Mouse (Mus musculus) adrenal gland, postnatal 10 days (tissue): Measurements from ENCODE around the gene Ms4a4d. TPM values are rescaled to one million over a fixed set of nuclear protein-coding genes. Genes with fewer than 3 reads are reported as not detected.
"Not testable (repeated sequence)": the region's sequence is repeated elsewhere in the genome, so short reads cannot be mapped to it uniquely, and the experiment has no call there.

Experiments used
- DNase-seq: peaks from one replicate; pipeline ENCODE4 v3.0.0; 2021; ENCODE audit warnings: mixed read lengths
- long read RNA-seq, 2 experiments: library from polyadenylated mRNA; stranded (forward); transcript quantifications; one replicate each; pipeline ENCODE4 v2.0.0; 2021
- total RNA-seq, 2 experiments: library from RNA; stranded (reverse); gene quantifications; 2 replicates each; pipeline ENCODE4 v1.2.3; 2021

Gene Ms4a4d
- 1 to 10 TPM; 1.1 to 1.5 TPM for total RNA-seq
- long read RNA-seq, experiment 1, partial matches to known transcripts, result 0 of 2 reads
- long read RNA-seq, experiment 1, other reads (novel, unspliced or antisense), result 0 of 2 reads
- long read RNA-seq, experiment 2, result 0 reads

DNA sequence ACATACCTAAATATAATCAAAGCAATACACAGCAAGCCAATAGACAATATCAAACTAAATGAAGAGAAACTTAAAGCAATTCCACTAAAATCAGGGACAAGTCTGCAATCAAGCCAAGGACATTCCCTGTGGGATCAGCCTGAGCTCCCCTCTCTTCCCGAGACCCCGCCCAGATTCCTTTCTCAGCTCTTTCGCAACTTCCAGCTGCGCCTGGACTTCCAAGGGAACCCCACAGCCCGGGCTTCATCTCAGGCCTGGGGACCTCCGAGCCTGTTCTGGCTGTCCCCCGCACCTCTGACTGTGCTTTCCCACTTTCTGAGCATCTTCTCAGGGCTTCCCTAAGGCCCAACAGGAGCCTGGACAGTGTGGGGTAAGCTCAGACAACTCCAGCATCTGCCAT lies at the start of gene Ms4a4d:
Ms4a4d (plus strand) TSS at position 209 of the 400 bp plus-strand sequence.
- DNase-seq, result peak; percentile 16

DNA sequence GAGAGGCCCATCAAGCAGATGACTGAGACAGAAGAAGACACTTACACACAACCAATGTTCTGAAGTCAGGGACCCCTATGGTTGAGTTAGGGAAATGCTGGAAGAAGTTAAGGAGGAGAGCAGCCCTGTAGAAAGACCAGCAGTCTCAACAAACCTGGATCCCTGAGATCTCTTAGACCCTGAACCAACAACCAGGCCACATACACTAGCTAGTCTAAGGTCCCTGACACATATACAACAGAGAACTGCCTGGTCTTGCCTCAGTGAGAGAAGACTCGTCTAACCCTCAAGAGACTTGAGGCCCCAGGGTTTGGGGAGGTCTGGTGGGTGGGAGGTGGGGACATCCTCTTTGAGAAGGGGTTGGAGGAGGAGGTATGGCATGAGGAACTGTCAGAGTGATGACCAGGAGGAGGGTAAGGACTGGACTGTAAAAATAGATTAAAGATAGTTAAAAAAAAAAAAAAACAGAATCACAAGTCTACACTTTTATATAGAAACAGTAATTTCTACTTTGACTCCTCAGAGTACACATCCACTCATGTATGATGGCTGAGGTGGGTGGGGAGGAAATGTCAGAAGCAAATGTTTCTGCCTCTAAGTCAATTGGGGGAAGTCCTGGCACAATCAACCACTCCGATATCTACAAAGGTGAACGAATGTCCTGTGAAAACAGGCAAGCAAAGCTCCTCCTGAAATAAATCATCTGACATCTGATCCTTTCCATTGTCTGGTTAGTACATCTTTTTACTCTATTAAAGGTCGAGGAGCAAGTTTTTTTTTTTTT lies 45.0 kb upstream of the Ms4a4d start:
- DNase-seq, result no peak

DNA sequence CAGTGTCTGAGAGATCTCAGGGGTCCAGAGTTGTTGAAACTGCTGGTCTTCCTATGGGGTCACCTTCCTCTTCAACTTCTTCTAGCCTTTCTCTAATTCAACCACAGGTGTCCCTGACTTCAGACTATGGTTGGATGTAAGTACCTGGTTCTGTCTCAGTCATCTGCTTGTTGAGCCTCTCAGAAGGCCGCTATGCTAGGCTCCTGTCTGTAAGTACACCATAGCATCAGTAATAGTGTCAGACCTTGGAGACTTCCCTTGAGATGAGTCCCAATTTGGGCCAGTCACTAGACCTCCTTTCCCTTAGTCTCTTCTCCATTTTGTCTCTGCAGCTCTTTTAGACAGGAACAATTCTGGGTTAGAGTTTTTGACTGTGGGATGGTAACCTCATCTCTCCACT lies 43.9 kb upstream of the Ms4a4d start:
- no peak for DNase-seq

DNA sequence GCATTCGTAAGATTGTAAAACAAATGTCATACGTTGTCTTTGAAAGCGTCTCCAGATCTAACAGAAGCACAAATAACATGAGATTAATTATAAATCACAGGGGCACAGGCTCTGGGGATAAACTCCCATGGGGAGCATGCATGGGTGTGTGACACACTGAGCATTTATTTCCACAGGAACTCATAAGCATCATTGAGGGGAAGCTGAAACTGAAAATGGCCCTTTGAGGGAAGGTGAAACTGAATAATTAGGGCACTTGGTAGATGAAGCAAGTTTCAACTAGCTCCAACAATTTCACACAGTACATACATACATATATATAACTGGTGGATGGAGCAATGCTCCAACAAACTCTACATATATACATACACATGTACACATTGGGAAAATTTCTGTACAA lies 42.1 kb upstream of the Ms4a4d start:
- DNase-seq, result no peak

DNA sequence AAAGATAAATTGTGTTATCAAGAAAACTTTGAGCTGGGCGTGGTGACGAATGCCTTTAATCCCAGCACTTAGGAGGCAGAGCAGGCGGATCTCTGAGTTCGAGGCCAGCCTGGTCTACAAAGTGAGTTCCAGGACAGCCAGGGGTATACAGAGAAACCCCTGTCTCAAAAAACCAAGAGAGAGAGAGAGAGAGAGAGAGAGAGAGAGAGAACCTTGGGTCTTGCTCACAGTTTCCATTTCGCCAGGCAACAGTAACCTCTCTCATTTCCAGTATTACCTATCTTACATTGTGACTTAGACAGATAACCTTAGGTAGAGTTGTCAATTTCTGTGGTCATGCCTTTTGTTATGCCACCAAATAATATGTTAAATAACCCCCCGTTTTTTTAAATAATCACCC lies 40.2 kb upstream of the Ms4a4d start:
- no peak for DNase-seq

DNA sequence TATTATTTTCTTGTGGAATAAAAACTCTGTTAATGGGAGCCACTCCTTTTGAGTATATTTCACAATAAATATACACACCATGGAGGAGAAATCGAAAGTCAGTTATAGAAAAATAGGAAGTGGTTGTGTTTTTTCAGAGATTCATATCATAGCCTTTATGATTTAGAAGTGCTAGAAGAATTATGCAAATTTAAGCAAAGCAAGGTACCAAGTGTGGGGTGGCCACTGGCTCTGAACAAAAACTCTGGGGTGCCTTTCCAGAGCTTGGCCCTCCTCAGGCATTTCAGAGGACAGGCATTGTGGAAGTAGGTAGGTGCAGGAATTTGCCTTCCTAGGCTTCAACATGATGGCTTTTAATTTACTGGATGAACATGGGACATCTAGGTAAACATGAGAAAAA lies 39.3 kb upstream of the Ms4a4d start:
- DNase-seq, result not testable (repeated sequence)

DNA sequence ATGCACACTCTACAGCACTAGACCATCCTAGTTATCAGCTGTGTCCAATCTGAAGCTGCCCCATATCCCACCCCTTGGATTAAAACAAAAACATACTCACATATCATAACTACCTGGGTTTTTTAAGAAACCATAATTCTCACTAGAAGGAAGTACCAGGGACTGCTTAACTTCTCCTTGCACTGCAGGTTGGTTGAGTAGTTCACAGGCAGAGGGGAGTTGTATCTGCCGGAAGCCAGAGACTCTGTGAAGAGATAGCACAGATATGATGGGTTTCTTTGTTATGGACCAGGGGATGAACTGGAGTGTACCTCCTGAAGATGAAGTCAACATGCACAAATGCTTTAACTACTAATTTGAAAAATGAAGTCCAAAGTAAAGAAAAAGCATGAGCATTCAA lies 35.8 kb upstream of the Ms4a4d start:
- no peak for DNase-seq

DNA sequence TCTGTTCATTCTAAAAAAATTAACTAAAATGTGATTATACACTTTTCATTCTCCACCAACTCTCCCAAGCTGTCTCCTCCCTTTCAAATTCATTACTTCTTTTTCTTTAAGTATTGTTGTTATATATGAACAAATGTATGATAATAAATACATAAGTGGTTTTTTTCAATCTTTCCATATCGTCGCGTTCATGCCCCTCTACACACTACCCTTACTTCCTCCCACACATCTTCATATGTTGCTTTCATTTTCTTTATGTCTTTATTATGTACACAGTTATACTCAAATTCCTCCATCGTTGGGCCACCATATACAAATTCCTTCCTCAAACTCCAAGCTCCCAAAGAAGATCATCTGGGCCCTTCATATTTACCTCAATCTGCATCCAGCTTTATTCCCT lies 35.3 kb upstream of the Ms4a4d start:
- no peak for DNase-seq

DNA sequence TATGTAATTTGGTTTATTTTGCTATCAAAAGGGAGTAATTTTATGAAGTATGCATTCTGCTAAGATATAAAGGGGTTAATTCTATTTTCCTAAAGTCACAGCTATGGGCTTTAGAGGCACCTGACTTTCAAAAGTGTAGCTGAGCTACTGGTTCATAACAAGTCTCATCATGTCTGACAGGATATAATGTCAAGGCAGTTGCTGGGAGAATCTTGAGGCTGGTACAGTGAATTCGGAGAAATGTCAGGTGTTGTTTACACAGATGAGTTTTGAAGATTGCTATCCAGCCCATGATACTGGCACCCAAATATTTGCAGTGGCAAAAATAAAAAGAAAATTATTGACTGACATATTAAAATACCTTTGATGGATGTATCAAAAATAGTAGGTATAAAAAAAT lies 31.7 kb upstream of the Ms4a4d start:
- no peak for DNase-seq

DNA sequence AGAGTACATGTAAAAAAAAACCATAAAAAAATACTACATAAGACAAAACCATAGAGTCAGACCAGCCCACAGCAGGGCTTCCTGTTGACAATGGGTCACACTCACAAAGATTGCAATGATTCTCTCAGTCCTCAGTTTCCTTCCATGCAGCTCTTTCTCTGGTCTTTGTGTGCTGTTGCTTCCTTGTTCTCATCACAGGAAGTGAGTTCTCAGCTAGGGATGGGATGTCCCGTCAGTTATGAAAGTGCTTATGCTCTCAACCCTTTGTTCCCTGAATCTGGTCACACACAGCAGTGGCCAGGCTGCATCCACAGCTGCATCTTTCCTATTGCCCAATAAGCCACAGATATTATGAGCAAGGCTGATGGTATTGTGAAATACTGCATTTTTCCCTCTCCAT lies 23.1 kb upstream of the Ms4a4d start:
- no peak for DNase-seq

DNA sequence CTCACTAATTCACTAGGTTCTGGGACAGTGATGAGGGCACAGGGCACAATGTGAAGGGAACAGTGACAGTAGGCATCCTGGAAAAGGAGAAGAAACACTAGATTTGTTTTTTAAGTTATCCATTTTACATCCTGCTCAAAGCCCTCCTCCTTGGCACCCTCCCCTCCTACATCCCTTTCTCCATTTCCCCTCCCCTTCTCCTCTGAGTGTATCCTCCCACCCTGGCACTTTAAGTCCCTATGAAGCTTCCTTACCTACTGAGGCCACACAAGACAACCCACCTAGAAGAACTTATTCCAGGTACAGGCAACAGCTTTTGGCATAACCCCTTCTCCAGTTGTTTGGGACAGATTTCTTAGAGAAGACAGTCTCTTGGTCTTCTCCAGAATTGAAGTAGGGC lies 20.4 kb upstream of the Ms4a4d start, which contains the start of gene Ms4a6b:
Ms4a6b (plus strand) TSS at position 267 of the 400 bp plus-strand sequence.
- no peak for DNase-seq

DNA sequence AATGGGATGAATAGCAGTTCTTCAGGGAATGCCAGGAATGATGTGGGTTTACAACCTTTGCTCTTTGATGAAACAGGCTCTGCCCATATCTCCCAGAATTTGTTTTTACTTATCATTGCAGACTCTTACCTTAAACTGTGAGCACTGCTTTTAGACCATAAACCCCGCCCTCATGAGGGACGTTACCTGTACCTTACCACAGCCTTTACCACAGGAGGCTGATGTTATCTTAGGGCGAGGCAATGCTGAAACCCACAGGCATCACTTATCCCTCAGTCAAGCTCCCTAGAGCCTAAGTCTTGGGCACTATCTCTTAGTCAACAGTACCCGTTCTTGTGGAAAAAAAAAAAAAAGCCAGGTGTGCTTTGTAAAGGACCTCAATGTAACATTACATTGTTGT lies 19.8 kb upstream of the Ms4a4d start:
- DNase-seq, result no peak

DNA sequence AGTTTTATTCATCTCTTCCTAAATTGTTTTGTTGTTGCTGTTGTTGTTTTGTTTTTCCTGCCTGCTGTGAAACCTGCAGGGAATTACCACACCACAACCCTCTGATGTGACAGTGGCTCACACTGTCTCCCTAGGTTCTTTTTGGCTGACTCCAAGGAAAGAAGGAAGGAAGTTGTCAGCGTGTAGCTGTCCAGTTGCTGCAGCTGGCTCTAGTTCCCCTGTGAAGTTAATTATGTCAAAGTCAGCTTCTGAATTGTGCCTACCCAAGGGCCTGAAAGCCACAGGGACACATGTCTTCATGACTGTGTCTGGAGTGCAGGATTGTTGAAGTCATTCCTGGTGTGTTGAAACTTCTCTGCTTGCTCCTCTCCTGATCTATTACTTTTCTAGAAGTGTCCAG lies 19.2 kb upstream of the Ms4a4d start:
- not testable (repeated sequence) for DNase-seq

DNA sequence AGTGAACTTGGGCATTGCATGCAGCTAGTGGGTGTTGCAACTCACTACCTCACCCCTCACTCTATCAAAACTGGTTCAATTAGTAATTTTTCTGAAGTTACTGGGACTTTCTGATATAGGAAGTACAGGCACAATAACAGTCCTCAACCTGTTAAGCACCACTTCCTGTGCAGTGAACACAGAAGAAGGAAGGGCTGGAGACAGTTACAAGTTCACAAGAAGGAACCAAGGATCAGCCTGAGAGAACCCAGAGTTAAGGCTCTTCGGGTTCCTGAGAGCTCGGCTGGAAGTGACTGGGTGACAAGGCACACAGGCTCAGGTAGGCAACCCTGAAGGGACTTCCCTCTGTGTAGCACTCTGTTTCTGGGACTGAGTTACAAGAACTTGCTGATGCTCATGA lies 18.2 kb upstream of the Ms4a4d start:
- DNase-seq, result not testable (repeated sequence)

DNA sequence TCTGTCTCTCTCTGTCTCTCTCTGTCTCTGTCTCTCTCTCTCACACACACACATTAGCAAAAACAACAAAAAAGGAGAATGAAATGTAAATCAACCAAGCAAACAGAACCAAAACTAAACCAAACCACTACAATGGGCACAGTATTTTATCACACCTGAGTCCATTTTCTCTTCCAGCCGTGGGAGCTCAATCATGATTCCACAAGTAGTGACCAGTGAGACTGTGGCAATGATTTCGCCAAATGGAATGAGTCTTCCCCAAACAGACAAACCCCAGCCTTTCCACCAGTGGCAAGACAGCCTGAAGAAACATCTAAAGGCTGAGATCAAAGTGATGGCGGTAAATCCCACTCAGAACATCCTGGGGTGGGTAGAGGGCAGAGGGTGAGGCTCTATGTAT lies 16.5 kb upstream of the Ms4a4d start:
- DNase-seq, result no peak

DNA sequence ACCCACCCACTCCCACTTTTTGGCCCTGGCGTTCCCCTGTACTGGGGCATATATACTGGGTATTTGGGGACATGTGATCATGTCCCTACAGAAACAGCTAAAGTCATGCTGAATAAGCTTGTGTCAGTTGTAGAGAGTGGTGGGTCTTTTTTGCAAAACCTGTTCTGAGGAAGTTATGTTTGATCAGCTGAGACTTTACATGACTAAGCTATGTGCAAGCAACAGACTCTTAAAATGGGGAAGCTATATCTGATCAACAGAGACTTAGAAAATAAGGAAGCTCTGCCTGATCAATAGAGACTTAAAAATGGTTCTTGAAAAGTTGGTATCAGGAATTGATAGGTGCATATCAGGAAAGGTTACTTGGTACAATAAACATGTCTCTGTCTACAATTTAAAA lies 3.2 kb upstream of the Ms4a4d start:
- no peak for DNase-seq

DNA sequence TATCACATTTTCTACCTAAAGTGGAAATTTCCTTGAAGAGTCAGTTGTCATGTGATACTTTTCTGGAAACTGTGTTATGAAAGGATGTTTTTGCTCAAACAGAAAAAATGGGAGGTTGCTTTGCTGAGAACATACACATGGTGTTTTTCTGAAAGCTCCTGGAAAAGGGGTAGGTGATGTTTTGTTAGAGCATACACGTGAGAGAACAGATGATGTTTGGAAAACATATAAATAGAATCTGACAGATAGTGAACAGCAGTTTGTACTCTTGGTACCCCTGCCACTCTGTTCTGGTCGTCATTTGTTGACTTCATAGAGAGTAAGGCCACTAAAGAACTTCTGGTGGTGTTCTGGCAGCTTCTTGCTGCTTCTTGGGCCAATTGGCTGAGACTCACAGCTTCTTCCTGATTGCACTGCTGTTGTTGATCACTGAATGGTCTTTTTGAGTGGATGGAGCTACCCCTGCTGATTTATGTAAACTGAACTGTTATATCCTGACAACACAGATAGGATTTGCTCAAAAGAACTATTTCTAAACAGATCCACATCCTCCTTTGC lies 2.6 kb upstream of the Ms4a4d start:
- DNase-seq, result no peak

DNA sequence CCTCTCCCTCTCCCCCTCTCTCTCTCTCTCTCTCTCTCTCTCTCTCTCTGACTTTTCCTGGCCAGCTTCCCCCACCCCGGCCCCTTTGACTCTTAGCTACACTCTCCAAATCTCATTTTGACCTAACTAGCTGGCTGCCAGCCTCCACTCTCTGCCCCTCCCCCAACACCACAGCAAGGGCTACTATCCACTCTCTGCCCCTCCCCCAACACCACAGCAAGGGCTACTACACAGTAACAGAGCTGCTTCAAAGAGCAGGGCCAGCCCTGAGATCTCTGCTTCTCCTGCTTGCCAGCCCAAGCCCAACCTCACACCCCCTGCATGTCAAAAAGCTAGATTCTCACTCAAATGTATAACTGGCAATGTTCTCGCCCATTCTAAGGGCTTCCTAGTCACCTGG lies 735 bp downstream of the Ms4a4d start:
- peak; percentile 3 for DNase-seq

DNA sequence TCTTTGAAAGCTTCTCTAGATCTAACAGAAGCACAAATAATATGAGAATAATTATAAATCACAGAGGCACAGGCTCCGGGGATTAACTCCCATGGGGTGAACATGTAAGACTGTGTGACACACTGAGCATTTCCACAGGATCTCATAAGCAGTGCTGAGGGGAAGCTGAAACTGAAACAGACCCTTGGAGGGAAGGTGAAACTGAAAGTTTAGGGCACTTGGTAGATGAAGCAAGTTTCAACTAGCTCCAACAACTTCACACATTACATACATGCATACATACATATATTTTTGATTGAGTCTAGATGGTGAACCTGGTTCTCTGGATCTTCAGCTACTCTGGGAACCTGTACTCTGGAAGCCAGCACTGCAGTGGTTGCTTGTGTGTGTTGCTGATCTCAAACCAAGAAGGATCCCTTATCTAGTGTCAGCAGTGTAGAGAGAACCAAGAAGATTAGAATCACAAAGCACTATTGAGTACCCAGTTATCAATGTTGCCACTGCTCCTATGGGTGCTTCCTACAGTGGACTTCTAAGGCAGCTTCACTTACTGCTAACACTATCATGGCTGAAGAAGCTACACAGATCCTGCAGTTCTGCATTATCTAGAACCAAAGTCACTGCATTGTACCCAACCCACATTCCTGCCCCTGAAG lies 3.7 kb downstream of the Ms4a4d start:
- peak; percentile 3 for DNase-seq

DNA sequence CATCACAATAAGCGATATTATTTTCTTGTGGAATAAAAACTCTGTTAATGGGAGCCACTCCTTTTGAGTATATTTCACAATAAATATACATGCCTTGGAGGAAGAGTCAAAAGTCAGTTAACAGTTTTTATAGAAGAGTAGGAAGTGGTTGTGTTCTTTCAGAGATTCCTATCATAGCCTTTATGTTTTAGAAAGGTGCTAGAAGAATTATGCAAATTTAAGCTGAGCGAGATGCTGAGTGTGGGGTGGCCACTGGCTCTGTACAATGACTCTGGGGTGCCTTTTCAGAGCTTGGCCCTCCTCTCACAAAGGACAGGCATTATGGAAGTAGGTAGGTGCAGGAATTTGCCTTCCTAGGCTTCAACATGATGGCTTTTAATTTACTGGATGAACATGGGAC lies 7.8 kb downstream of the Ms4a4d start:
- not testable (repeated sequence) for DNase-seq

DNA sequence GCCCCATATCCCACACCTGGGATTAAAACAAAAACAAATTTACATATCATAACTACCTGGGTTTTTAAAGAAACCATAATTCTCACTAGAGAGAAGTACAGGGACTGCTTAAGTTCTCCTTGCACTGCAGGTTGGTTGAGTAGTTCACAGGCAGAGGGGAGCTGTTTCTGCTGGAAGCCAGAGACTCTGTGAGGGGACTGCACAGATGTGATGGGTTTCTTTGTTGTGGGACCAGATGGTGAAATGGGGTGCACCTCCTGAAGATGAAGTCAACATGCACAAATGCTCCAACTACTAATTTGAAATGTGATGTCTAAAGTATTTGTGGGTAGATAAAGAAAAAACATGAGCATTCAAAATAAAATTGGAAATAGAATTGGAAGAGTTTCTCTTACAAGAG lies 11.3 kb downstream of the Ms4a4d start:
- no peak for DNase-seq

DNA sequence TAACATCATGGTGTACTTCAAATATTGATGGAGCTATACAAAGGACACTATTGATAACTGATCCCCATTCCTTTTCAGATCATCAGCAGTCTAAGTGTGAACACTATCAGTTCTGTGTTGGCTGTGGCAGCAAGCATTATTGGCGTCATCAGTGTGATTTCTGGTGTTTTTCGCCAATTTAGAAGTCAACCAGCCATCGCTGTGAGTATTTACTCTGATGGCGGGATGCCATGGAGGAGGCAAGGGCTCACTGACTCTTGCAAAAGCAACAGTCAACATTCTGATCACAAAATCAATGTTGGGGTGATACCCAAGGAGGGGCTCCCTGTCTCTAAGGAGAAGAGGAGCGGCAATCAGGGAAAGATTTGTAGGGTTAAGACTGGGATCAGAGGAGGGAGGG lies 18.1 kb downstream of the Ms4a4d start:
- DNase-seq, result no peak

DNA sequence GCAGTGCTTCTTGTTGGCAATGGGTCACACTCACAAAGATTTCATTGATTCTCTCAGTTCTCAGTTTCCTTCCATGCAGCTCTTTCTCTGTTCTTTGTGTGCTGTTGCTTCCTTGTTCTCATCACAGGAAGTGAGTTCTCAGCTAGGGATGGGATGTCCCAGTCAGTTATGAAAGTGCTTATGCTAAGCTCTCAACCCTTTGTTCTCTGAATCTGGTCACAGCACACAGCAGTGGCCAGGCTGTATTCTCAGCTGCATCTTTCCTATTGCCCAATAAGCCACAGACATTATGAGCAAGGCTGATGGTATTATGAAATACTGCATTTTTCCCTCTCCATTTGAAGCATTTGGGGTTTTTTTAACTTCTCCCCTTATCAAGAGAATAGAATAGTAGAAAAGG lies 23.0 kb downstream of the Ms4a4d start:
- not testable (repeated sequence) for DNase-seq
